Mouse (Mus musculus): ENCODE results near the gene Prps1l3. TPM values are rescaled to one million over a fixed set of nuclear protein-coding genes. Genes with fewer than 3 reads are reported as not detected.

Gene Prps1l3
- 52.0 and 52.2 TPM in 2 replicates for polyA plus RNA-seq (2016; fragmentation: Nextera tagmentation; extraction: Ambion mirVana)

- Histone ChIP-seq H3K27ac (peak within 1 kb of the TSS; percentile 68), H3K4me1 (peaks cover 6% of the 10 kb centered on the region), H3K4me2 (replicated peaks) (peak within 1 kb of the TSS; percentile 72), H3K9me3 (replicated peaks) (no peaks in the 10 kb centered on the region), H3K4me3 (peak within 1 kb of the TSS; percentile 54), H3K9ac (peak within 1 kb of the TSS; percentile 66), H3K36me3 (0 out of 2 replicates have a peak, but pooled peaks cover 5% of the 10 kb centered on the region), H3K27me3 (no peaks in the 10 kb centered on the region)
- ATAC-seq (ENCODE audit: low FRiP score), result peak; percentile 97
- under 1% methylated on average over 49 of the region's 58 CpGs for WGBS
Observed at GRCm38 (mm10) chr12:57230192-57230706, at the start of gene Prps1l3, which contains the start of gene Mipol1. Prps1l3 (plus strand) TSS chr12:57230412. Mipol1 (plus strand) TSS chr12:57230427.

DNA sequence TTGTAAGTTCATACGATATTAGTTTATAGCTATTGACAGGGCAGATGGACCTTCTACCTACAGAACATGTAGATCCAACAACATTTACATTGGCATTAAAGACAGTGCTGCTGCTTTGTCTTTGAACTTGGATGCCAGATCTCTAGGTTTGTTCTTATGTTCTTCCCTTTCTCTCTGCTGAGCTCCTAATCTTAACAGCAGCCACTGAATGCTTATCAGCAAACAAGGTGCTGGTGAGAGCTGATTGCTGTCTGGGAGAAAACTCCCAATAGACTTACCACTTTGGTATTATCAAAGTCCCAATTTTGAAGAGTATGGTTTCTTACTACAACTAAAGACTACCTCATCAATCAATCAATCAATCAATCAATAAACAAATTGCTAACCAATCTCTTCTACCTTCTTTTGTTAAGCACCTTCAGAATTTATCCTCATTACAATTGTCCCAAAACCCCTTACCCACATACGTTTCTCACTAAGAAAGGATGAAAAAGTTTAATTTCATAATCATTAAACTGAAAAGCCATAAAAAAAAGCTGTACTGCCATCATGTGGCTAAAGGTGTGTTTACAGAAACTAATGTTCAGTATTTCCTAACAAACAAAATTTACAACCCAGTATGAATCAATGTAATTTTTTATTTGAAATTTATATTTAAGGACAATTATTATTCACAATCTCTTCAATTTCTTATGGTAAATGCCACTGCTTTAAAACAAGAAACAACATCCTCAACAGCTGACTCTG, 45.6 kb upstream of the Prps1l3 start:
- no peak for ATAC-seq (ENCODE audit: low FRiP score)
- Histone ChIP-seq H3K4me1 (peaks cover 4% of the 10 kb centered on the region; the same call in 1 of the 2 replicates), H3K9ac (no peak overlapping the region), H3K27me3 (peaks cover 4% of the 10 kb centered on the region; the same call in 1 of the 2 replicates), H3K36me3 (no peaks in the 10 kb centered on the region), H3K4me3 (no peak overlapping the region), H3K27ac (no peak overlapping the region), H3K4me2 (replicated peaks) (no peak overlapping the region), H3K9me3 (replicated peaks) (no peaks in the 10 kb centered on the region)
- WGBS, result 64% methylated on average over 2 of the region's 2 CpGs

DNA sequence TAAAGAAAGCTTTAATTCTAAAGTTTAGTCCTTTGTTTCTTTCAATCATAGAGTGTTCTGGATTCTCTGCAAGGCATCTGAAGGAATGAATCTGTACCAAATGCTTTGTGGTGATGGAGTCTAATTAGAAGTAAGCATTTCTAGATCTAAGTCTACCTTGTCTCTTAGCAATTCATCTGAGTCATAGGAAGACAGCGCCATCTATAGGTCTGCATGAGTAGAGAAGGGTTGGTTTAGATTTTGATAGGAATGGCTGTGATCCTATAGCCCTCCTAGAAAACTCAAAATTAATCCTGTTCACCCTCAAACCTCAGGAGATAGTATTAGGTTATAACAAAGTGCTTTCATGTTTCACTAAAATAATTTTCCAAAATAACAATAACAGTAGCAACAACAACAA, 44.7 kb upstream of the Prps1l3 start:
- Histone ChIP-seq H3K9ac (no peak overlapping the region), H3K4me1 (no peaks in the 10 kb centered on the region), H3K36me3 (no peaks in the 10 kb centered on the region), H3K9me3 (replicated peaks) (no peaks in the 10 kb centered on the region), H3K27ac (no peak overlapping the region), H3K4me2 (replicated peaks) (no peak overlapping the region), H3K27me3 (peaks cover 4% of the 10 kb centered on the region; the same call in 1 of the 2 replicates), H3K4me3 (no peak overlapping the region)
- 0% methylated on average over 1 of the region's 1 CpGs for WGBS
- no peak for ATAC-seq (ENCODE audit: low FRiP score)

- 75% methylated on average over 2 of the region's 2 CpGs for WGBS
- ATAC-seq (ENCODE audit: low FRiP score), result no peak
- Histone ChIP-seq H3K9me3 (replicated peaks) (no peaks in the 10 kb centered on the region), H3K4me2 (replicated peaks) (no peak overlapping the region), H3K4me1 (no peaks in the 10 kb centered on the region), H3K4me3 (no peak overlapping the region), H3K36me3 (no peaks in the 10 kb centered on the region), H3K9ac (no peak overlapping the region), H3K27ac (no peak overlapping the region), H3K27me3 (peaks cover 4% of the 10 kb centered on the region; the same call in 1 of the 2 replicates)
Observed at GRCm38 (mm10) chr12:57186126-57186525, 44.1 kb upstream of the Prps1l3 start.

DNA sequence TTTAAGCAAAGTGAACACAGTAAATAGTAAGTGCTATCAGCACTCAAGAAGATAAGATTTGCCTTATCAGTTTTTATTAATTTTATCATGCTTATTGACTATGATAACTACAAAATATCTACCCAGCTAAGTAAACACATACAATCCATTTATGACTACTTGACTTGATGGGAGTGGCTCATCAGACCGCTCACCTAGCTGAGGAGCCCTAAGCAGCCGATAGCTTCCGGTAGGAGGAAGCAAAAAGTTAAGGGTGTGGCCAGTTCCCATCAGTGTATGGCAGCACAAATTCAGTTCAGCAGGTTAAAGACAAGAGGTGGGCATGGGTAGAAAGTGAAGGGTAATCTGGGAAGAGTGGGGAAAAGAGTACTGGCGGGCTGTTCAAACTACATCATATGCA, 43.2 kb upstream of the Prps1l3 start:
- Histone ChIP-seq H3K27ac (no peak overlapping the region), H3K27me3 (peaks cover 4% of the 10 kb centered on the region; the same call in 1 of the 2 replicates), H3K4me3 (no peak overlapping the region), H3K9me3 (replicated peaks) (no peaks in the 10 kb centered on the region), H3K4me2 (replicated peaks) (no peak overlapping the region), H3K36me3 (no peaks in the 10 kb centered on the region), H3K9ac (no peak overlapping the region), H3K4me1 (no peaks in the 10 kb centered on the region)
- no peak for ATAC-seq (ENCODE audit: low FRiP score)
- WGBS, result 92% methylated on average over 4 of the region's 4 CpGs

DNA sequence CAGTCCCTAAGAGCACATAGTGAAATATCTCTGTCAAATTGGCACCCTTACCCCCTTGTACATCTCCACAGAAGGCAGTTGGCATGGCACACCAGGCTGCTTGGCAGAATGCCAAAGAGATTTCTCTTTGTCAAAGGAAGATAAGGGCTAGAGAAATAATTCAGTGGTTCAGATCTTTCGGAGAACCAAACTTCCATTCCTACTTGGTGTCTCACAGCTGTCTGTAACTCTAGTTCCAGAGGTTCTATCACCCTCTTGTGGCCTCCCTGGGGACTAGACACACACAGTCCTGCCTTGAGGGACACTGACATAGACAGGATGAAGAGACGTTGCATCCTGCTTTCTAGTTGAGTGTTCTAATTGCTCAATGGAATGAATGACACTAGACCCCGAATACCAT, 35.6 kb upstream of the Prps1l3 start:
- H3K27ac ChIP-seq, result no peak overlapping the region
- no peak for ATAC-seq (ENCODE audit: low FRiP score)
- H3K9me3 ChIP-seq (replicated peaks), result no peaks in the 10 kb centered on the region
- H3K4me3 ChIP-seq, result no peak overlapping the region
- H3K4me2 ChIP-seq (replicated peaks), result no peak overlapping the region
- H3K9ac ChIP-seq, result no peak overlapping the region
- peaks cover 24% of the 10 kb centered on the region for H3K27me3 ChIP-seq
- WGBS, result 32% methylated on average over 3 of the region's 3 CpGs
- no peaks in the 10 kb centered on the region for H3K36me3 ChIP-seq
- H3K4me1 ChIP-seq, result peaks cover 10% of the 10 kb centered on the region

DNA sequence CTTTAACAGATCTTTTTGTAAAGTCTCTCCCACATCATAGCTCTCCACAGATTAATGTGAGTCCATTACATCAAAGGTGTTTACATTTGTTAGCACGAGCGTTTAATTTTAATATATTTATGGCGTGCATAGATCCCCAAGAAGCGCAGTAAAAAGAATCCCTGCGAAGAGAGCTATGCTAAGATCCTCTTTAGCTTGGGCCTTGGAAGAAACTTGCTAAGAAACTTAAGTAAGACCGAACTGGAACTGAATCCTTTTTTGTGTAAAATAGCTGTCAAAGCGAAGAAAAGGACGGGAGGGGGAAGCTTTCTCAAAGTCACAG, 34.0 kb upstream of the Prps1l3 start:
- Histone ChIP-seq H3K4me3 (peak overlapping the region; percentile 45), H3K9ac (no peak overlapping the region; the same call in 1 of the 2 replicates), H3K4me2 (replicated peaks) (peak overlapping the region; percentile 86), H3K27me3 (peaks cover 24% of the 10 kb centered on the region), H3K36me3 (no peaks in the 10 kb centered on the region), H3K27ac (no peak overlapping the region), H3K9me3 (replicated peaks) (no peaks in the 10 kb centered on the region), H3K4me1 (peaks cover 10% of the 10 kb centered on the region)
- no peak for ATAC-seq (ENCODE audit: low FRiP score)
- WGBS, result 7% methylated on average over 8 of the region's 8 CpGs

DNA sequence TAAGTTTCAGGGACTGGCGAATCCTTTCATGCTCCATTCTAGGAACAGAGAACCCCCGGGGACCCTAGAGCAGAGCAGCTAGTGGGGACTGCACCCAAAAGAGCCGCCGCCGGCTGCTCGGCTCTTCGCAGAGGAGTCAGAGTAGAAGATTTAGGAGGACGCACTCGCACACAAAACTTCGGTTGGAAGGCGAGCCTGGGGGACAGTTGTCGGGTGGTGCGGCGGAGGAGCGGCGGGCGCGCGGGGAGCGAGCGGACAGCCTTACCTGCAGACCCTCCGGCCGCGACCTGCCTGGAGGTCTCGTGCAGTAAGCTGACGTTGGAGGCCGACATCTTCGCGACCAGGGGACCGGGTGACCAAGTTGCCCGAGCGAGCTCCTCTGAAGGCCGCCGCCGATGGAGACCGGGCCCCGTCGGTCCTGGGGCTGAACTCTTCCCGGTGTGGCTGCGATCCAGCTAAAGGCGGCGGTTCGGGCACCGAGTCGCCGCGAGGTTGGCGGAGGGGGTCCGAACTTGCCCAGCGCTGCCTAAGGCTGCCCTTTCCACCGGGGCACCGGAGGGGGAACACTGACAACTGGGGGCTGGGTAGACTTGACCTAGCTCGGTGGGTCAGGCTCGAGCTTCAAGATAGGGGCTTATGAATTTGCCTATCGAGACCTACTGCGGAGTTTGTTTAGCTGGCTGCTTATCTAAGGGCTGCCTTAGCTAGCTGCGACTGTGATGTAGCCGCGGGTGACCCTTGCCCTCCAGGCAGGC, 33.4 kb upstream of the Prps1l3 start:
- no peak overlapping the region for H3K27ac ChIP-seq

DNA sequence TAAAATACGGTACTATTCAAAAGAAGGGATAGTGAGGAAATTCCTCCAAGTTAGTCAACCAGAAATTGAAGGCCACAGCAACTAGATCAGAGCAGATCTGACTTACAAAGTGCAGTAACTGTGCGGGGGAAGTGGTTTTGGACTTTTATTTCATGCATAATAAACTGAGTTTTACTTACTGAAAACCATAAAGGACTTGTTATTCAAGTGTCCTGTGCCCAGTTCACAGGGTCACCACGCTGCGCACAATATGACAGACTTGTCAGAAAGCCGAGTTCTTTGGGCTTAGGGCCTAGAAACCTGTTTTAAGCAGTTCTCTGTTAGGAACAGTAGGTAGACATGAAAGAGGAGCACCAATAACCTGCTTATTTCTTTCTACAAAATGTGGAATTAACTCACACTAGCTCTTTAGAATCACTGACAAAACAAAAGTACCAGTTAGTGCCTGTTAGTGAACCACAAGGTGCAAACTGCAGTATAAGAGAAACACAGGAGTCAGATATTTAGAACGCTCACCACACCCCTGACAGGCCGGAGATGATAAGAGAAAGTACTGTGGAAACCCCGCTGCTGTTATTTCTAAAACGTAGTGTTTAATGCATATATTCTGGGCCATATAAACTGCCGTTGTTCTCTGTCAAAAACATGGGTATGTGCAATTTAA, 32.7 kb upstream of the Prps1l3 start, which contains the start of gene Slc25a21:
Gene Slc25a21 (minus strand): TSS at position 110 of the 664 bp plus-strand sequence.
- no peak for ATAC-seq (ENCODE audit: low FRiP score)

More for the DNA sequence above, 33.4 kb upstream of the Prps1l3 start:
- Histone ChIP-seq H3K27me3 (peaks cover 24% of the 10 kb centered on the region), H3K36me3 (no peaks in the 10 kb centered on the region), H3K9me3 (replicated peaks) (no peaks in the 10 kb centered on the region), H3K4me2 (replicated peaks) (peak overlapping the region; percentile 86), H3K4me3 (peak overlapping the region; percentile 45), H3K4me1 (peaks cover 10% of the 10 kb centered on the region), H3K9ac (peak overlapping the region; percentile 42; the same call in 1 of the 2 replicates)
- peak; percentile 54; the same call in 1 of the 2 replicates for ATAC-seq (ENCODE audit: low FRiP score)
- WGBS, result under 1% methylated on average over 55 of the region's 59 CpGs

GRCm38 (mm10) chr12:57198269-57198668, 31.9 kb upstream of the Prps1l3 start:
- H3K4me1 ChIP-seq, result peaks cover 10% of the 10 kb centered on the region
- H3K27me3 ChIP-seq, result peaks cover 24% of the 10 kb centered on the region
- no peaks in the 10 kb centered on the region for H3K36me3 ChIP-seq
- ATAC-seq (ENCODE audit: low FRiP score), result peak; percentile 36; the same call in 1 of the 2 replicates
- no peak overlapping the region for H3K4me3 ChIP-seq
- H3K9ac ChIP-seq, result no peak overlapping the region
- no peak overlapping the region for H3K27ac ChIP-seq
- no peaks in the 10 kb centered on the region for H3K9me3 ChIP-seq (replicated peaks)
- H3K4me2 ChIP-seq (replicated peaks), result no peak overlapping the region

More for the DNA sequence above, 32.7 kb upstream of the Prps1l3 start, which contains the start of gene Slc25a21:
- Histone ChIP-seq H3K27me3 (peaks cover 24% of the 10 kb centered on the region), H3K27ac (no peak within 1 kb of the TSS), H3K4me2 (replicated peaks) (peak within 1 kb of the TSS; percentile 86), H3K9me3 (replicated peaks) (no peaks in the 10 kb centered on the region), H3K9ac (peak within 1 kb of the TSS; percentile 42; the same call in 1 of the 2 replicates), H3K4me1 (peaks cover 10% of the 10 kb centered on the region), H3K36me3 (no peaks in the 10 kb centered on the region), H3K4me3 (peak within 1 kb of the TSS; percentile 45)
- WGBS, result 46% methylated on average over 10 of the region's 10 CpGs

GRCm38 (mm10) chr12:57199427-57199826, 30.8 kb upstream of the Prps1l3 start:
- Histone ChIP-seq H3K36me3 (no peaks in the 10 kb centered on the region), H3K4me3 (no peak overlapping the region), H3K9me3 (replicated peaks) (no peaks in the 10 kb centered on the region), H3K27ac (no peak overlapping the region), H3K4me2 (replicated peaks) (no peak overlapping the region), H3K4me1 (peaks cover 10% of the 10 kb centered on the region), H3K9ac (no peak overlapping the region), H3K27me3 (peaks cover 24% of the 10 kb centered on the region)
- ATAC-seq (ENCODE audit: low FRiP score), result no peak
- WGBS, result 98% methylated on average over 2 of the region's 2 CpGs

DNA sequence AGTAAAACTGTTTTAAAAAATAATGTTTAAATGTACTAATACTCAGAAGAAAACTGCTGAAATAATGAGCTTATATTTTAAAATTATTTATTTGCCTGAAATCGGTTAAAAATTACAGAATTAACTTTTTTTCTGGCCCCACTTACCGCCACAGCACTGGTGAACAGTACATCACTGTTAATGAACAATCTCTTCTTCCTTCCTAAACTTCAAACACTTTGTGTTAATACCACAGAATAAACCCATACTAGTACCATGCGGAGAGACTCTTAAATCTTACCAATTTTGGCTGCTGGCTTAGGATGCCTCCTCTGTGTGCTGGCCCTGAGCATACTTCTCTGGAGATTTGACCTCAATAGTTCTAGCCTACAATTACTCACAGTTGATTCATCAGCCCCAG, 28.3 kb upstream of the Prps1l3 start:
- Histone ChIP-seq H3K4me2 (replicated peaks) (no peak overlapping the region), H3K36me3 (no peaks in the 10 kb centered on the region), H3K9ac (no peak overlapping the region), H3K4me3 (no peak overlapping the region), H3K9me3 (replicated peaks) (no peaks in the 10 kb centered on the region), H3K27me3 (peaks cover 16% of the 10 kb centered on the region), H3K27ac (no peak overlapping the region), H3K4me1 (peaks cover 4% of the 10 kb centered on the region)
- no peak for ATAC-seq (ENCODE audit: low FRiP score)
- WGBS, result 93% methylated on average over 3 of the region's 3 CpGs
